9 mouse cellular contexts compared by ENCODE assay signal in the genomic region with DNA sequence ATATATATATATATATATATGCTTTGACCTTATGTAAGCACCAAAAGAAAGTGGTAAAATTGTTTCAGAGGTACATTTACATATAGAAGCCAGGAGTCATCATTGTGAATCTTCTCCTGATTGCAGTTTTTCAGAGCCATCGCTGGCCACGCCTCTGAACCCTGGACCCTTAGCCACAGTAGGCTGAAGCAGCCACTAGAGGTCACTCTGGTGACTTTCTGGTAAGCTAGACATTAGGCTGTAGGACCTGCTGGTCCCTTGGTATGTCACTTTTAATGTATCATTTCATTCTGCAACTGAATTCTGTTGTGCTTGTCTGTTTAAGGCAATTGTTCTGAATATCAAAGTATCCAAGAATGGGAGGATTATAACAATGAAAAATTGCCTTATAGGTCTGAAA. TPM values are rescaled to one million over a fixed set of nuclear protein-coding genes. Genes with fewer than 3 reads are reported as not detected.
DNase-seq lines count a peak whose midpoint lies in the region; ATAC-seq and TF ChIP-seq lines count a peak whose summit lies in the region.
"Had no signal": no experiment of that assay in that cellular context is flagged by ENCODE, and none has a peak within 500 bp of the region (broad histone marks: within the 10 kb centered on the region; RNA-seq: fewer than 3 reads in every experiment).

No protein-coding gene starts in this region.

- peak; percentile 79 for TF ChIP-seq CTCF in intestine, postnatal 0 days (IDR thresholded peaks at IDR 0.05; ENCODE audit: low read depth)

- no peaks in the 10 kb centered on the region for H3K4me1 ChIP-seq in forebrain, embryonic 13.5 days
- no peaks in the 10 kb centered on the region for H3K4me1 ChIP-seq in forebrain, embryonic 10.5 days
- H3K4me1 ChIP-seq in intestine, postnatal 0 days (replicated peaks; ENCODE audit: control insufficient read depth, insufficient read depth, low read length) = no peaks in the 10 kb centered on the region

- no peak overlapping the region for H3K4me3 ChIP-seq in forebrain, embryonic 13.5 days
- H3K4me3 ChIP-seq in forebrain, embryonic 10.5 days = no peak overlapping the region
- H3K4me3 ChIP-seq in intestine, postnatal 0 days (ENCODE audit: low read depth, low read length) = no peak overlapping the region

- DNase-seq in forebrain, embryonic 10.5 days (ENCODE audit: extremely low spot score, low spot score) = no peak
- DNase-seq in ovary, postnatal 14 days (ENCODE audit: low spot score) = peak; percentile 37
- DNase-seq in ovary, postnatal 10 days (ENCODE audit: low spot score) = no peak
- peak; percentile 67 to 71 for DNase-seq in cerebellum, postnatal 14 days
- DNase-seq in lung, postnatal 25 days (ENCODE audit: low spot score) = peak; percentile 58
- peak; percentile 24 to 33 for DNase-seq in thymus, postnatal 36 days

- WGBS in forebrain, embryonic 13.5 days = 26% methylated on average over 2 of the region's 2 CpGs
- 27% methylated on average over 2 of the region's 2 CpGs for WGBS in forebrain, embryonic 10.5 days
- WGBS in intestine, postnatal 0 days = 10% methylated on average over 2 of the region's 2 CpGs

- no peaks in the 10 kb centered on the region for H3K9me3 ChIP-seq in forebrain, embryonic 13.5 days (replicated peaks)
- H3K9me3 ChIP-seq in forebrain, embryonic 10.5 days = no peaks in the 10 kb centered on the region
- H3K9me3 ChIP-seq in intestine, postnatal 0 days (ENCODE audit: control insufficient read depth) = no peaks in the 10 kb centered on the region

- no peaks in the 10 kb centered on the region for H3K27me3 ChIP-seq in forebrain, embryonic 13.5 days
- no peaks in the 10 kb centered on the region for H3K27me3 ChIP-seq in forebrain, embryonic 10.5 days (ENCODE audit: poor library complexity, severe bottlenecking)
- H3K27me3 ChIP-seq in intestine, postnatal 0 days (replicated peaks; ENCODE audit: control insufficient read depth, insufficient read depth, low read length) = no peaks in the 10 kb centered on the region

- ATAC-seq in forebrain, embryonic 13.5 days = peak; percentile 39; the same call in 1 of the 2 replicates
- ATAC-seq in intestine, postnatal 0 days = peak; percentile 49; the same call in 1 of the 2 replicates

- no peaks in the 10 kb centered on the region for H3K36me3 ChIP-seq in forebrain, embryonic 13.5 days (ENCODE audit: poor library complexity, severe bottlenecking)
- H3K36me3 ChIP-seq in forebrain, embryonic 10.5 days (replicated peaks) = no peaks in the 10 kb centered on the region
- no peaks in the 10 kb centered on the region for H3K36me3 ChIP-seq in intestine, postnatal 0 days (ENCODE audit: control insufficient read depth, insufficient read depth)

- H3K27ac ChIP-seq in forebrain, embryonic 13.5 days = no peak overlapping the region
- no peak overlapping the region for H3K27ac ChIP-seq in forebrain, embryonic 10.5 days
- H3K27ac ChIP-seq in intestine, postnatal 0 days (ENCODE audit: low read depth, low read length) = no peak overlapping the region

- H3K9ac ChIP-seq in forebrain, embryonic 13.5 days = no peak overlapping the region
- no peak overlapping the region for H3K9ac ChIP-seq in intestine, postnatal 0 days (ENCODE audit: low read depth, low read length)

- H3K4me2 ChIP-seq in forebrain, embryonic 13.5 days = no peak overlapping the region
- no peak overlapping the region for H3K4me2 ChIP-seq in intestine, postnatal 0 days (replicated peaks; ENCODE audit: low read depth)

RNA-seq across cellular contexts. Expression of a gene that starts 2.6 kb away (rescaled TPM):
- polyA plus RNA-seq in forebrain, embryonic 13.5 days (2015; fragmentation: Nextera tagmentation; extraction: Ambion mirVana) = not detected in 2 replicates
- polyA plus RNA-seq in forebrain, embryonic 10.5 days (2016; fragmentation: Nextera tagmentation; extraction: Ambion mirVana) = not detected in 2 replicates
- 0.16 TPM in 1 of 2 replicates, not detected in the other for polyA plus RNA-seq in intestine, postnatal 0 days (2015; fragmentation: Nextera tagmentation; extraction: Ambion mirVana)
- polyA plus RNA-seq: stomach, embryonic 16.5 days had no signal

RNA-seq across cellular contexts. Expression of a gene that starts 49.7 kb away (rescaled TPM):
- 0.22 and 0.97 TPM in 2 replicates for polyA plus RNA-seq in forebrain, embryonic 13.5 days (2015; fragmentation: Nextera tagmentation; extraction: Ambion mirVana)
- polyA plus RNA-seq in forebrain, embryonic 10.5 days (2016; fragmentation: Nextera tagmentation; extraction: Ambion mirVana) = 0.53 and 0.88 TPM in 2 replicates
- polyA plus RNA-seq in intestine, postnatal 0 days (2015; fragmentation: Nextera tagmentation; extraction: Ambion mirVana) = 598 and 670 TPM in 2 replicates

Comparison
In these comparisons a context has a peak if more than half of its experiments do, and no peak if none do; other contexts are left out.
1. DNase-seq: peak in ovary, postnatal 14 days (single experiment), cerebellum, postnatal 14 days (2 of 2), lung, postnatal 25 days (single experiment) and thymus, postnatal 36 days (2 of 2); none in forebrain, embryonic 10.5 days (single experiment) and ovary, postnatal 10 days (single experiment).
2. RNA of a gene that starts 49.7 kb away (polyA plus RNA-seq): 598 to 670 TPM in intestine, postnatal 0 days; 0.53 to 0.88 TPM in forebrain, embryonic 10.5 days and 0.22 to 0.97 TPM in forebrain, embryonic 13.5 days; every median in the first group is over 100 times any median in the second.